Mouse (Mus musculus) G1E (cell line): ENCODE results near the gene 4921536K21Rik.

Experiments used
- CTCF ChIP-seq: IDR thresholded peaks from 2 replicates; pipeline ENCODE4 v1.5.1; 2012; ENCODE audit warnings: low read depth, low read length, inconsistent platforms, mixed read lengths
- GATA2 ChIP-seq: IDR thresholded peaks from 2 replicates; pipeline ENCODE4 v1.6.1; 2012; ENCODE audit warnings: low read depth, low read length, inconsistent platforms, borderline replicate concordance

GRCm38 (mm10) chr11:3894406-3895281 lies at the start of gene 4921536K21Rik, which contains the start of gene Dusp18:
- TF ChIP-seq CTCF = no peak
- no peak for TF ChIP-seq GATA2
